Mouse (Mus musculus) ovary, adult 2 months (tissue): ENCODE results near the gene Tom1. TPM values are rescaled to one million over a fixed set of nuclear protein-coding genes. Genes with fewer than 3 reads are reported as not detected.

Source experiments
- polyA plus RNA-seq: library from polyadenylated mRNA; depleted of rRNA; stranded (reverse); fragments of >200 nt; gene quantifications from 2 replicates; pipeline ENCODE4 v1.2.3, GENCODE M21; 2012; rRNA removed

Tom1 gene
- polyA plus RNA-seq = 32.1 and 43.8 TPM in 2 replicates

DNA sequence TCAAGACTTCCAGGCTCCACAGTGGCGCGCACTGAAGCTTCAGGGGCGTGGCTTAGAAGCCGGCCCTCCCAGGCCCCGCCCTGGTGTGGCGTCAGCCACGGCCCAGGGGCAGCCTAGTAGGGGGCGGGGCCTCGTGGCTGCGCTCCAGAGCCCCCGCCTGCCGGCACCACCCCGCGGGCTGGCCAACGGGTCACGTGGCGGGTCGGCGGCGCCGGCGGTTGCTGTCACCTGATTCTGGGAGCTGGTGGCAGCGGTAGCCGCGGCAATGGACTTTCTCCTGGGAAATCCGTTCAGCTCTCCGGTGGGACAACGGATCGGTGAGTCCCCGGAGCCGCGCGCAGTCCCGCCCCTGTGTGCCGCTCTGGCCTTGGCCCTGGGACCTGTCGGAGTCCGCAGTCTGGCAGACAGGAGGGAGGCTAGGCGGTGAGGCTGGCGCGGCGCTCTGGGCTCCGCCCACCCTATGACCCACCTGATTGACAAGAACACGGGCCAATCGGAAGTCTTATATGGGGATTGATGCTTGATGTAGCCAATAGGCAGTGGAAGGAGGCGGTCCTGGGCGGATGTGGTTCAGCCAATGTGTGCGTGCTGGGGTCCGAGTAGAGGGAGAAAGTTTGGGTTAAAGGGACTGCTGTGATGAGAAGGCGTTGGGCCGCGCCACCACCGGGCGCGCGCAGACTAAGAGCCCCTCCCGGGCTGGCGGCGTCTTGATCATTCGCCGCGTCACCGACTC lies at the start of gene Tom1:
TSS of gene Tom1 (plus strand) at position 195 of the 733 bp plus-strand sequence.

DNA sequence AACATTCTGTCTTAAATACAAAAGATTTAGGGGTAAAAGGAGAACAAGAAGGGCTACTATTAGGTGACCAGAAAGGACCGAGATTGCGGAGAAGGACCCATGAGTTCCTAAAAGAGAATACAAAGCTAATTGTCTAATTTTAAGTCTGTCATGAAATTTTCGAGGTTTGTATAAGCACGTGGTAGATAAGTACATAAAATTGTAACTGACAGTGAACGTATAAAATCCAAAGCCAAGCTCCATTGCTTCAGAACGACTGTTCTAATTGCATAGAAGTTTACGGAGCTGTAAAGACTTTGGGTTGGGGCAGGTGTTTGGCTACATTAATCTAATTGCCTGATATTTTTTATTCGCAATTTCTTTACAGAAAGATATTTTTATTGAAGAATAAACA lies 40.4 kb upstream of the Tom1 start, which contains the start of gene Hmgxb4:
TSS of gene Hmgxb4 (plus strand) at position 276 of the 394 bp plus-strand sequence.

DNA sequence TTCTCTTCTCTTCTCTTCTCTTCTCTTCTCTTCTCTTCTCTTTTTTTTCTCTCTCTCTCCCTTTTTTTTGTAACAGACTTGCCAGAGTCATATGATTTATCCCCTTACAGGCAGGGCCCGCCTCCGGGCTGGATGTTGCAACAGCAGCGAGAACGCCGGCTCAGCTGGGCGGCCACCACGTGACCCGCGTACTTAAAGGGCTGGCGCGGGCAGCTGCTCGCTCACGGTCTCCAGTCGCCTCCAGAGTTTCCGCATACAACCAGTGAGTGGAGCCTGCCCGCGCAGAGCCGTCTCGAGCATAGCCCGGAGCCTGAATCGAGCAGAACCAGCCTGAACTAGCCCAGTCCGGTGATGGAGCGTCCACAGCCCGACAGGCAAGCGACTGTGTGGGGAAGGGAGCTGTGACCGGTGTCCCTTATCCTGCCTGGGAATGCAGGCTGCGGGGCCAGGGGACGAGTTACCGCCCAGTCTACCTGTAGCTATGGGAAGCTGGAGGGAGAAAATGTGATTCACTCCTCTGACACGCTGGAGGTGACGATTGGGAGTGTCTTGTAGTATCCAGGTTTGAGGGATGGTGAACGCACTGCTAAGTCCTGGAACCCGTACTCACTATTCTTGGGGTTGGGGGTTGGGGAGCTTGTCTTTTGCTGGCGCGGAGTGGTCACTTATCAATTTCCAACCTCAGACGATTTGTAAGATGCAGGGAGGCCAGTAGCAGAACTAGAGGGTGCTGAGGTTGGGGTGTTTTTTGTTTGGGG lies 60.1 kb downstream of the Tom1 start, which contains the start of gene Hmox1:
TSS of gene Hmox1 (plus strand) at position 223 of the 758 bp plus-strand sequence.

DNA sequence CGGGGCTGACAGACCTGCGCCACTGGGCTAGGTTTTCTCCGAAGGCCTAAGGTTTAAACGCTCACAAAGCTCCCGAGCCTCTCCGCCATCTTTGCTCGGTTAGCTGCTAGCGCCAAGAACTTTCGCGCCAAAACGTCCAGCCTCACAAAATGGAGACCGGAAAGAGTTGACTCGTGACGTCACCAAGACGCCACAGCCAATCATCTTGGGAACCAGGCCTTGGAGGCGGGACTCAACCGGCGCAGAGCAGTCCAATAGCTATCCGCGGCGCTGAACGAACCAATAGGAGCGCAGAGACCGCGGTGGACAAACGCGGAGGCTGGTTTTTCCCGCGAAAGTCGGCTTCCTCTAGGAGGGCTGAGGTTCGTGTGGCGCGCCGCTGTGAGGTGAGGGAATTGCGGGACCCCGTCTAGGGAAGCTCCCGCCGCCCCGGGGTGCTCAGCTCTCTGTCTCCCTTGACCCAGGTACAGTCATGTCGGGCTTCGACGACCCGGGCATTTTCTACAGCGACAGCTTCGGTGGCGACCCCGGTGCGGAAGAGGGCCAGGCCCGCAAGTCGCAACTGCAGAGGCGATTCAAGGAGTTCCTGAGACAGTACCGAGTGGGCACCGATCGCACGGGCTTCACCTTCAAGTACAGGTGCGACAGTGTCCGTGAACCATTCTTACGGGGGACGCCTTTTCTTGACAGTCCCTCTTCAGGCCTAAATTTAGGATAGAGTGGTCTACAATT lies 75.9 kb downstream of the Tom1 start, which contains the start of gene Mcm5:
TSS of gene Mcm5 (plus strand) at position 334 of the 732 bp plus-strand sequence.

Other genes starting within 250 kb of the Tom1 start
- 0.27 and 0.28 TPM in 2 replicates for gene Isx, start 160.5 kb upstream of the Tom1 start, polyA plus RNA-seq
- 17.1 and 20.7 TPM in 2 replicates for gene Hmgxb4, start 40.3 kb upstream of the Tom1 start, polyA plus RNA-seq
- 51.9 and 65.3 TPM in 2 replicates for gene Hmox1, start 59.9 kb downstream of the Tom1 start, polyA plus RNA-seq
- 26.3 and 45.3 TPM in 2 replicates for gene Mcm5, start 75.9 kb downstream of the Tom1 start, polyA plus RNA-seq
- 18.4 and 21.7 TPM in 2 replicates for gene Rasd2, start 180.2 kb downstream of the Tom1 start, polyA plus RNA-seq